Mouse (Mus musculus): ENCODE results near the gene Gm21425. TPM values are rescaled to one million over a fixed set of nuclear protein-coding genes. Genes with fewer than 3 reads are reported as not detected.
"Not testable (repeated sequence)": the region's sequence is repeated elsewhere in the genome, so short reads cannot be mapped to it uniquely, and the experiment has no call there.

Gm21425 gene
- not detected for total RNA-seq (2021)
- long read RNA-seq, experiment 1, result 0 reads
- long read RNA-seq, experiment 2, result 0 reads

DNA sequence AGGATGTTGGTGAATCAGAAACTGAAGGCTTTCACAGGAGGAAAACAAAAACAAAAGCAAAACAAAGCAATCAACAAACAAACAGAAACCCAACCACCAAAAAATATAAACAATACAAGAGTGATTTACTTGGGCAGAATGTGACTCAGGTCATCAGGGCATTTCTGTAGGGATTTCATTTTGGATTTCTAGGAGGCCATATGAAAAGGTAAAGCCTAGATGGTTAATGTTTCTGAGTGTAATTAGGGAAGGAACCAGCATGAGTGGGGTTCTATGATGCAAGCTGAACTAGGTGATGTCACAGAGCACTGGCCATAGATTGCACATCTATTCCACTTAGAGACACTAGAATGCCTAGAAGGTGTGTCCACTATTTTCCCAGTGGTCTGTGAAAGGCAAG, at the start of gene Gm21425:
Gm21425 (plus strand) TSS at position 301 of the 400 bp plus-strand sequence.
- not testable (repeated sequence) for DNase-seq

DNA sequence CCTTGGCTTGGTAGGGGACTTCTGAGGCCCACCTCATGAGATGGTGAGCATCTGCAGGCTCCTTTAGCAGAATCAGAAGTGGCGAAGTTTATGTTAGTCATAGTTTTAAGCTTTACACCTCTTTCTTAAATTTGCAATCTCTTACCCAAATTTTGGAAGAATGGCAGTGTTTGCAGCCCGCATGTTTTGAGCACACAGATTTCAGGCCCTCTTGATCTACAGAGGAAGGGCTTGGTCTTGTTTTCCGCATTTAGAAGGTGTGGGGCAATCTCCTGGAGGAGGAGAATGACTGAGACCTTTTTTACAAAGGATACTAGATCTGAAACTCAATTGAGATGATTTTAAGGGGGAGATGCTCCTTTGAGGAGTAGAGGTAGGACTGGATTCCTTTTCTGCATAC, 28.4 kb upstream of the Gm21425 start, which contains the start of gene Gm21891:
Gm21891 (minus strand) TSS at position 101 of the 400 bp plus-strand sequence.
- DNase-seq, result not testable (repeated sequence)

Other genes with a start within 250 kb of the Gm21425 start
- not detected for gene Gm20807, start 119.1 kb upstream of the Gm21425 start, total RNA-seq (2021)
- not detected for gene Gm21891, start 28.5 kb upstream of the Gm21425 start, total RNA-seq (2021)
- gene Gm21828, start 62.0 kb downstream of the Gm21425 start, total RNA-seq (2021), result not detected
- gene Gm21440, start 90.4 kb downstream of the Gm21425 start, total RNA-seq (2021), result not detected
- gene Gm21454, start 90.5 kb downstream of the Gm21425 start, total RNA-seq (2021), result not detected
- not detected for gene Gm21725, start 187.1 kb downstream of the Gm21425 start, total RNA-seq (2021)

Data from adrenal gland, postnatal 10 days (tissue).